Mouse (Mus musculus) adrenal gland, adult 18-20 months (tissue): ENCODE measurements around the gene Dhrs4. TPM values are rescaled to one million over a fixed set of nuclear protein-coding genes. Genes with fewer than 3 reads are reported as not detected.
A peak's percentile ranks its signal among the peaks of the same experiment; 100 is the strongest.

Experiments
- DNase-seq, 2 experiments: peaks; one replicate each; pipeline ENCODE4 v3.0.0; 2021 to 2022; ENCODE audit warnings: low spot score in 2 of 2
- total RNA-seq, 2 experiments: library from RNA; stranded (reverse); gene quantifications; 1 replicate in 1 of 2; 2 replicates in 1 of 2; pipeline ENCODE4 v1.2.3; 2021

Gene Dhrs4
- total RNA-seq, 2 experiments from 2014 or later = 79.4 to 114 TPM

DNA sequence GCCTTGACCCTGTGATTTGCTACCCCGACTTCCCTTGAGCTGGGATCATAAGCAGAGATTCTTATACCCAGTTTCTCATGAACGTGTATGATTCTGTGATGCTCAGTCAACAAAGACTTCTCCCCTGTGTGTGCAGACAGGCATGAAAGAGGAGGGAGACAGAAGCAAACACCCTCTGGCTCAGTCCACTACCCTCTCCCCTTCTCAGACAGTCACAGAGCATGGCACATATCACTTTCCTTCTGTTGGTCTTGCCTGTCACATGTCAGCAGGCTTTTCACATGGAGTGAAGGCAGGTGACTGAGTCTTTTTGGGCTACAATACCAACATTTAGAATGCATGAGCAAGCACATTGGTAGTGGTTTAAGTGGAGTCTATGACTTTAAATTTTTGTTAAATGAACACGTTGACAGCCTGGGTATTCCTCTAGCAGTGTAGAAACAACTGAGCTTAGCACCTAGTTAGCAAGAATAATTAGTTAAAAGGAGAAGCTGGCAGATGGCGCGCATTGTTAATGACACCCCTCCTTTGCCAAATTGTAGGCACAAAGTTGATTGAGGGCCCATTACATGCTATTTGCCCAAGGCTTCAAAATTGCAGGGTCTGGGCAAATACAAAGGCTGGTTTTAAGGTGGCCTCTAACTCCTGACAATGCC is 6.0 kb downstream of the Dhrs4 start:
- DNase-seq = no peak

DNA sequence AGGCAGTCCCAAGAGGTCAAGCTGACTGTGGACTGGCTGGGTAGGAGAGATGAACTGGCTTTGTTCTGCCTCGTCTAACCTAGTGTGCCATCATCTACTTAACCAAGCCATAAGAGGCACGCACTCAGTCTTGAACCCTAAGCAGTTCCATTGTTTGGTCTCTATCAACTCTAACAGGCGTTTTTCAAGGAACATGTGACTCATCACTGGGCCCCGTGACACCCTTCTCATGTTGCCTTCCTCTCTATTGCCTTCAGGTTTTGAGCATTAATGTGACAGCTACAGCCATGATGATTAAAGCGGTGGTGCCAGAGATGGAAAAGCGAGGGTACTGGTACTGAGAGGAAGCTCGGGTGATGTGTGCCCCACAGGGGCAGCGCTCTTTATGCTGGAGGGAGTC is 8.3 kb downstream of the Dhrs4 start:
- no peak for DNase-seq

DNA sequence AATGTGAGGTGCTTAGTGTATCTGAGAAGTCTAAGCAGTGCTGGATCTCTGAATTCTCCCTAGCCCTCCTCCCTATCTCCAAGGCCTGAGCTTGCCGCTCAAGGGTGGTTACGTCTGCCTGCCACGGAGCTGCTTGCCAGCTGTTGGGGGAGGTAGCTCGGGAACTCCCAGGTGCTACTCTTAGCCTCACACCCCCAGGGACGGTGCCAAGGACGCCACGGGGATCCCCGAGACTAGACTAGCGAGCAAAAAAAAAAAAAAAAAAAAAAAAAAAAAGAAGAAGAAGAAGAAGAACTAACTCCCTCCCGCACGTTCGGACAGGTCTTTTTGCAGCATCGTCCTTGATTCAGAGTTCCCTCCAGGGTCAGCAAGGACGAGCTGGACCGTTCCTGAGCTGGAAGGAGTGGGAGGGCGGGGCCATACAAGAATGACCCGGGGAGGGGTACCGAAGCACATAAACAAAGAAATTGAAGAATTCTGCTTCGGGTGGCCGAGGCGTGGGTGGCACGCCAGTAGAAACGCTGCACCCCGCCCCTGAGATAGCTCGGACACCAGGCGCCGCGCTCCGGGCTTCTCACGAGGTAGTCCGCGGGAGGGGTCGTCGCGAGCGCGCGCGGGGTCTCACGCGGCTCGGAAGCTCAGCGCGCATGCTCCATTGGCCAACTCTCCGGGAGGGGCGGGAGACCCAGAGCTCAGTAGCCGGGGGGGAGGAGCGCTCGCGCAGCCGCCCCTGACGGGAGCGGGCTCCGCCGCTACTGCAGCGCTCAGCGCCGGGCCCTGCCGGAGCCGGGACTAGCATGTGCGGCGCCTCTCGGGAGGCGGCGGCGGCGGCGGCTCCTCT is 12.0 kb downstream of the Dhrs4 start, which contains the start of gene Carmil3:
Gene Carmil3 (plus strand): TSS at position 291 of the 841 bp plus-strand sequence.
- DNase-seq = peak; percentile 44 to 61

DNA sequence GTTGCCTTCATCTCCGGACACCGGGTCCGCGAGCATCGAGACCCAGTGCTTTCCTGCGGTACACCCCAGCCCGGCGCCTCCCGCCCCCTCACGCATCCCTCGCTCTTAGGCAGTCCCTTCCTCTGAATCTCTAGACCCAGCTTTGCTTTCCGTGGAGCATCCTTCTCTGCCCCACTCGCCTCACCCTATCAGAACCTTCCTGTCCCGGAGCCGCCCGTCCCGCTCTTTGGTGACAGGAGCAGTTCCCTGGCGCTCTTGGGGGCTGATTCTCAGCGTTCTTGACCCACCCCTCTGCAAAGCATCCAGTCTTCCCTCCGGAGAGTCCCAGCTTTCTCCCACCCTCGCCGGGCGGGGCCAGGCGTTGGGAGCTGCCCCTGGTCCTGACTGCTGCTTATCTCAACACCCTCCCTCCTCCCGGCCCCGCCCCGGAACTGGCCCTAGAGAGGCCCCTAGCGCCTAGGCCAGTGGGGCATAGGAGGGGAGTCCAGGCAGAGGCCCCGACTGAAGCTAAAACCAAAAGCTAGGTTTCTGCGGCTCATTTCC is 12.8 kb downstream of the Dhrs4 start:
- peak; percentile 42 to 56 for DNase-seq

DNA sequence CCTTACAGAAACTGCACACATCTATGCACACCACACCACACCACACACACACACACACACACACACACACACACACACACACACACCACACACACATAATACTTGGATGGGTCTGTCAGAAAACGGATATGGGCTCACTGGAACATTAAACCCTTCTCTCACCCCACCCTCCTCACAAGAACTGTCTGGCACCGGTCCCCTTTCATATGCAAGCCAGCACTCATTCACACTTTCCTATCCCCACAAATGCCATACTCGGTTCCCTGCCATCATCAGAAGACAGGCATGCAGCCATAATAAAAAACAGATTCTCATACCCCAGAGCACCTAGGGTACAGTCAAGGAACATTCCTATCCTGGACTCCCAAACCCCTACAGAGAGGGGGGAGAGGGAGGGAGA is 13.5 kb downstream of the Dhrs4 start:
- no peak for DNase-seq

DNA sequence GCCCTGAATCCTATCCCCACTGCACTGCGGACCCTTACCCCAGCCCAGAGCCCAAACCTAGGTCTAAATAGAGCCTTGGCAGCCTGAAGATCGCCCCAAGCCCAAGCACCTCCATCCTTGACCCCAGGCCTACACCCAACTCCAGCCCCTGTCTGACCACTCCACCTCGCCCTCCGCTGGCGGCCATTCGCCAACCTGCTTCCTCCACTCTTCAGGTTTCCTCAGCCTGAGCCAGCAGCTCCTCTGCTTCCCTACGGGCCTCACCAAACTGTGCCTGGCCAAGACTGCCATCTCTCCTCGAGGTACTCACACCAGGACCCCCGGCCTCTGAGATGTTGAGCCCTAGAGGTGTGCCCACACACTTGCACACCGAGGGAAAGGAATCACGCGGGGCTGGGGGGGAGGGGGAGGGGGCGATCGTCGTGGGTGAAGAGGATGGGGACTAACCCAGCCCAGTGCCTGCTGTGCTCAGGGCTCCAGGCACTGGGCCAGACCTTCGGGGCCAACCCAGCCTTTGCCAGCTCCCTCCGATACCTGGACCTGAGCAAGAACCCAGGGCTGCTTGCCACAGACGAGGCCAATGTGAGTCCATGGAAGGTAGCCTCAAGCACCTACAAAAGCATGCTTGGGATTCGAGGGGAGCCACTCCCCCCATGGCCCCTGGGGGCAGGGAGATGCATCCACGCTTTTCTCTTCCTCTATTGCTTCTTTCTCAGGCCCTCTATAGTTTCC is 17.1 kb downstream of the Dhrs4 start:
- DNase-seq = no peak

DNA sequence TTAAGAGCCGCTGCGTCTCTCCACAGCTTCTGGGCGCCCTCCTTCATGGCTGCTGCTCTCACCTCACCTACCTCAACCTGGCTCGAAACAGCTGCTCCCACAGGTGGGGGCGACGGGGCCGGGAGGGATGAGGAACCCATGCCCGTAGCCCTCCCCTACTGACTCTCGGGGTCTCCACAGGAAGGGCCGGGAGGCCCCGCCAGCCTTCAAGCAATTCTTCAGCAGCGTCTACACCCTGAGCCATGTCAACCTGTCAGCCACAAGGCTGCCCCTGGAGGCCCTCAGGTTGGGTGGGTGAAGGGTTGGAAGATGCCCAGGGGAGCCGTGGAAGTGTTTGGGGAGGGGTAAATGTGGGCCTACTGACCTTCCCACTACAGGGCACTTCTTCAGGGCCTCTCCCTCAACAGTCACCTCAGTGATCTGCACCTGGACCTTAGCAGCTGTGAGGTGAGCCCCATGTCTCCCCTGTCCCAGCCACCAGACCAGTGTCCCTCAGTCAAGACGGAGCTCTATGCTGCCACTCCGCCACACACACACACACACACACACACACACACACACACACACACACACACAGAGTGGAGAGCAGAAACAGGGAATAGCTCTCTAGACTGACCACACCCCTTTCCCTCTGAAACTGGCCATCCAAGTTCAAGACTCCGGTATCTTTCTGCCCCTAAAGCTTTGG is 18.3 kb downstream of the Dhrs4 start:
- DNase-seq = no peak

DNA sequence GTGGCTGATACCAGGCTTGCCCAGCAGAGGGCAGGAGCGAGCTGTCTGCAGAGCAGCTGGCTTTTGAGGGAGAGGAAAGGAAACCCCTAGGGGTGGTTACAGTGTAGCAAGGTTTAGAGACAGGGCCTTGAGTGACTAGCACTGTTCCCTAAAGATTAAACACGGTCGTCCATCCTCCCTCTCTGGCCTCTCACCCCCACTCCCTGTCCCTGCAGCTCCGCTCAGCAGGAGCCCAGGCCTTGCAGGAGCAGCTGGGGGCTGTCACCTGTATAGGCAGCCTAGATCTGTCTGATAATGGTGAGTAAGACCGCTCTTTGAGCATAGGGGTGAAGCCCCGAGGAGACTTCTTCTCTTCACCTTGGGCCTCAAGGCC is 18.9 kb downstream of the Dhrs4 start:
- DNase-seq = peak; percentile 88 to 92

DNA sequence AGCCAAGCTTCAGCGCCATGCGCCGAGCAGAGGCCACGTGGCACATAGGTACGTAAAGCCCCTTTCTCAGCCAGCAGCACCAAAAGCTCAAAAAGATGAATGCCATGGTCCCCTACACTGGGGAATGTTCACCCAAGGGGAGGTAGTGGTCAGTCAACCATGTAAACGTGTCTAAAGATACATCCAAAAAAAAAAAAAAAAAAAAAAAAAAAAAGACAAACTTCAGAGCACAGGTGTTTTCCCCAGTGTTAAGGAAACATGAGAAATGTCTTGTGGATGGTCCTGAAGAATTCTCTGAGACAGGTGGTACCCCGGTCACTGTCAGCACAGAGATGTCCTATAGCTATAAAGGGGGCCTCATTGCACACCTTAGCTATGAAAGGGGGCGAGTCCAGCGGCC is 27.1 kb downstream of the Dhrs4 start:
- DNase-seq = no peak

DNA sequence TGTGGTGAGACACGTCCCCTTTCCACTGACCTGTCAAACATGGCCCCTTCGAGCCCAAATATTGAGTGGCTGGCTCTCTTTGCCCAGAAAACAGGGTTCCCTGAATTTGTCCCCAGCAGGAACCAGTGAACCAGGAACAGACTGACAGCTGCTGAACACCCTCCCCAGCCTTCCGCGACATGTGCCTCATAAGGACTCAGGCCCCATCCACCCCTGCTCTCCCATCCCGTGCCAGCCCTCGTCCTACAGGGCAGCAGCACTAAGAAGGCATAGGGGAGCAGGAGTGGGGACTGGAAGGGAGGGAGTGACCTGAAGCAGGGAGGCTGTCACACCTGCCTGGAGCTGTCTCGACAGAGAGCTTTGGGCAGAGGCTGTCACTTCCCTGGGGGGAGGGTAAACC is 29.2 kb downstream of the Dhrs4 start:
- DNase-seq = no peak

DNA sequence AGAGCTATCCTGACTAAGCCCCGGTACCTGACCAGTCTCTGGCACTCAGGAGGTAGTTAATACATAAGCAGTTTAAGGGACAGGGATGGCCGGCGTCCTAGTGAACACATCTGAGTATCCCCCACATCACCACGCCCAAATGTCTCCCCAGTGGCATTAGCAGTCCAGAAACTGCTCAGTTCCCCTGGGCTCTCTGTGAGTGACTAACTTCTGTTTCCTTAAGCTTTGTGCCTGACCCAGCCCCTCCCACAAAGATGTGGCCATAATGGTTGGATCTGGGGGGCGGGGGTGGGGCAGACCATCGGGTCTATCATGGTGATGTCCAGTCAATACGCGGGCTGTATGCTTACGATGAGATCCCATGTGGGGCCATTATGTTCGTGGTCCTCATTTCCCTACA is 31.0 kb downstream of the Dhrs4 start:
- DNase-seq = no peak

DNA sequence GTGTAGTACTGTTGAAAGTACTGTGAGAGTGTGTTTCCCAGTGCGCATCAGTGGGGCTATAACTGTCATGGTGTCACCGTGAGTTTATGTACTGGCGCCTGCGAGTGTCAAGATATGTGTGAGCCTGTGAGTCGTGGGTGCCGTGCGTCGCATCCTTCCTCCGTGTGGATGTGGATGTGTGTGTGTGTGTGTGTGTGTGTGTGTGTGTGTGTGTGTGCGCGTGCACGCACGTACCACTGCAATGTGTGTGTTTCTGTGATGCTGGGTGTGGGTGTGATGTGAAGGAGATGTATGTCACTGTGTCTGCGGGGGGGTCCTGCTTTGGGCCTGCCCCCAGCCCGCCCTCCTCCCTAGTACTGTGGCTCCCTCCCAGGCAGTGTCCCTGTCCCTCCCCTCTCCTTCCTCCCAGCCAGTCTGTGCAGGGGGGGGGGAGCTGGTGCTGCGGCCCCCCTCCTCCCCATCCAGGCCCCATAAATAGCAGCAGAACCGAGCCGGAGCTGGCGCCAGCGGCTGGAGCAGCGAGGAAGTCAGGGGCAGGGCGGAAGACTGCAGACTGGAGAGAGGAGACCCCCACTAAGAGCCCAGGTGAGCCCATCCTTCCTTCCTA is 31.7 kb downstream of the Dhrs4 start, which contains the start of gene Cpne6:
Gene Cpne6 (plus strand): TSS at position 321 of the 607 bp plus-strand sequence.
- no peak for DNase-seq

DNA sequence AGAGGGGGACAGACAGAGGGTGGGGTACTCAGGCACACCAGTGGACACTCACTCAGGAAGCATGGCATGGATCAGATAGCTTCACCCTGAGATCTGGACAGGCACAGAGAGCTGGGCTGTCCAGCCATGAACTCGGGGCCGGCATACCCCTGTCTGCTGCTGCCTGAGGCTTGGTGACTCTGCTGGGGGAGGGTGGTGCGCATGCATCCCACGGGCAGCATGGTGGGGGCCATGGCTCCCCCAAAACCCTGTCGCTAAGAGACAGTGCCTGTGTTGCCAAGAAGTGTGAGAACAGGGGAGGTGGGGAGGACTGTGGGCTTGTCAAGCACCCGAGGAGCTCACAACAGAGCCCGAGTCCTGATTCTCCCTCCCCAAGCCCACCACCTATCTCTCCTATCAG is 32.5 kb downstream of the Dhrs4 start:
- DNase-seq = no peak

DNA sequence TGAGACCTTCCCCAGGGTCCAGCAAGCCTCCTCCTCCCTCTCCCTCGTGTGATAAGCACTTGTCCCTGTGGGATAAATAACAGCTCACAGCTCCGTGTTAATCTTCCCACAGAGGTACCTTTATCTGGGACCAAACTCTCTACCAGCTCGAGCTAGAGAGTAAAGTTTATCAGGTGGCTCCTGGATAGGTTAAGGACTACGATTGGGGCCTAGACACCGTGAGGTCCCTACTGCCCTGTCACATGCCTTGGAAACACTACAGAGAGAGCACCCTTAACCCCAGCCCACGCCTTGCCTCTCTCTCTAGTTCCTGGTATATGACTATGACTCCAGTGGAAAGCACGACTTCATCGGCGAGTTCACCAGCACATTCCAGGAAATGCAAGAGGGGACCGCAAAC is 35.4 kb downstream of the Dhrs4 start:
- no peak for DNase-seq

DNA sequence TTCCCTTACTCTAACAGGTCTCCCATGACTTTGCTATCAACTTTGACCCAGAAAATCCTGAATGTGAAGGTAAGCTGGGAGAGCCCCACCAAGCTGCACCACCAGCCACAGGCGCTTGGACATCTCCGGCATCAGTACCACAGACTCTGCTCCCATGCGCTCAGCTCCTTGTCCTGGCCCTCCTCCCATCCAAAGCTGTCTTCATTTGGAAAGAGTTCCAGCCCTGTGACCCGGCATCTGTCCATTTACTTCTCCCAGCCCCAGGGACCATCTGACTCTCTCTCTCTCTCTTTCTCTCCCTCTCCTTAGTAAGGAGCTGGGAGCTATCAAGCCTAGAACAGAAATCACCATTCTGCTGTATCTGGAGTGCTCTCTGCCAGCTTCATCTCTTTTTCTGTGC is 37.3 kb downstream of the Dhrs4 start:
- no peak for DNase-seq

DNA sequence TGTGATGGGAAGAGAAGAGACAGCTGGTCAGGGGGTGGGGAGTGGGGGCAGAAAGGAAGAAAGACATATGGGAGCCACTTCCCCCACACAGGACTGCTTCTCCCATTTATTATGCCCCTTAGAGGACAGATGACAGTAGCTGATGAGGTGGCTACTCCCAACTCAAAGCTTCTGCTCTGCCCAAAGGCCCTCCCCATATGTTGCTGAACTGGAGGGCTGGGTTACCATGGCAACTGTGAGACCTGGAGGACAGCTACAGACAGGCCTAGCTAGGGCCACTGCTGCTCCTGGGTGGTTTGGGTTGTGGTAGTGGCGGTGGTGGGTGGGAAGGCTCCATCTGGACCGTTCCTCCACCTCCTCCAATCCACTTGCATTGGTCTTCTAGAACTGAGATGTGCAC is 40.3 kb downstream of the Dhrs4 start:
- DNase-seq = no peak

DNA sequence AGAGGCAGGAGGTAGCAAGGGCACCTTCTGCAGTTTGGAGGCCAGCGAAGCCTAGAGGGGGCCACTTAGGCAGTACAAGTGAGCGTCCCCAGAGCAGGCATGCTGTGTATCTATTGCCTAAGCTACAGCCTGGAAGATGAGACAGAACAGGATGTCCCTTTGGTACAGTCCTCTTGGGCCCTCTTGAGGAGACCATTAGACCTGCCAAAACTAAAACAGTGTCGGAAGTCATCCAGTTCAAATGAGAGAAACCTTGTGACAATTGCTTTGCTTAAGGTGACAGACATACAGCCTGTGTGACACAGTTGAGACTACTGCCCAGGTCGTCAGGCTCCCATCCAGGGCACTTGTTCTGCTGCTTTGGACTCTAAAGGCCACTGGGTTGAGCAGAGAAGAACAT is 41.0 kb downstream of the Dhrs4 start:
- no peak for DNase-seq

DNA sequence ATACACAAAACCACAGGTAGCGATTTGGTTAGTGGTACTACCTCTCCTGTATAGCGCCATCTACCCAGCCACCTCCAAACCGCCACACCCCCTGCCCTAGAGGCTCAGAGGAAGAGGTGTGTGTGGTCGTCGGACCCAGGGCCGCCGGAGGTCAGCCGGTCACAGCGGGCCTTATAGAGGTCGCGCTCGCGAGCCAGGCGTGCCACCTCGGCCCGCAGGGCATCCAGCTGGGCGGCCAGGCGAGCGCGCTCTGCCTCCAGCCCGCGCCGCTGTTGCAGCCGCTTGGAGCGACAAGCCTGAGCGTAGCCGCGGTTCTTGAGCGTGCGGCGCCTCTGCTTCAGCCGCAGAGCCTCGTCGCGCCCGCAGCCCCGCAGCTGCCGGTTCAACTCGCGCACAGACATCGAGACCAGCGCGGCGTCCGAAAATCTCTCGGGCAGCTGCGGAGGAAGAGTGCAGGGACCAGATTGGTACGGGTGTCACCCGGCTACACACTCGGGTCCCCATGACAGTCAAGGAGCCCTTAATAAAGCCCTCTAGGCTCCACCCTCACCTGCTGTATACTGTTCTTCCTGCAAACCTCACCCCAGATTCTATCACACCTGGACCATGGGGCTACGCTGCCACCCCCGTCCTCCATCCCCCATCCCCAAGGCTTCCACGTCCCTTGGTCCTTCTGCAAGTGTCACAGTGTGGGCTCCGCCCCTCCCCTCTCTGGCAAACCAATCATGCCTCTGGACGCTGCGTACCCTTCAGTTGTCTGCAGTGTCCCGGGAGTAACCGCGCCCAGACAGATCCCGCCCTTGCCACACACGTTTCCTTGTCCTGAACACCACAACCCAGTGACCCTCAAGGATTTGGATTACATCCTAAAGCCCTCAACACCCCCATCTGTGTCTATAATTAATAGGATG is 42.1 kb downstream of the Dhrs4 start:
- DNase-seq = peak in 1 of 2 experiments; percentile 7

DNA sequence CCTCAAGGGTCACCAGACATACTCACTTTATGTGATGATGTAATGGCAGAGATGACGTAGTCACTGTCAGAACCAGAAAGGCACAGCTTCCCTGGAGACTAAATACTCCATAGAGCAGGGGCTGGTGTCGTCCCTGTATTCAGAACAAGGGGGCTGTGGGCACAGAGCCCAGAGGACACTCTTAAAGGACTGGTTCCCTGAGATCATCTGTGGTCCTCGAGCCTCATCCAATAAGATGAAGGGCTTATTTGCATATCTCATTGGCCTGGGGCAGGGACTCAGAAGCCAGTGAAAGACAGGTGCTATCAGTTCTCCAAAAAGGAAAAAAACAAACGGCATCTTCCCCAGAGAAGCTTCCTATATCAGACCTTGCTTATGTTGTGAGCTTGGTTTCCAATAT is 45.5 kb downstream of the Dhrs4 start:
- DNase-seq = no peak

DNA sequence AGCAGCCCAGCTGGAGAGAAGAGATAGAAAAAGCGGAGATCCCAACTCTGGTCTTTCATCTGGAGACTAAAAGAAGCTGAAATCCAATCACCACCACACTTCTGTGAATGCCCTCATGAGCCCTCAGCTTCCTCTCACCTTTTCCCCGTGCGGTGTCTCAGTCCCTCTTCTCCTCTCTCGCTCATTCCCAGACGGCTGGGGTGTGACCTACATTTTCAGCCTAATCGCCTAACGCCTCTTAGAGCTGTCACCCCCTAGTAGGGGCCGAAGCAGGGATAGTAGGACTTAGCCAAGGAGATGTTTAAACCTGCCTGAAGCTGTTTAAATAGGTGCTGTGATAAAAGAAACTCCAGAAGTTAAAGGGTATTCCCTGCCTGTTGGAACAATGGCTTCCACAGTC is 46.2 kb downstream of the Dhrs4 start, which contains the start of gene Nrl:
Gene Nrl (minus strand): TSS at position 197 of the 400 bp plus-strand sequence.
- no peak for DNase-seq
